Mouse (Mus musculus) ovary, postnatal 10 days (tissue): ENCODE measurements around the gene Hist1h2ba.

Source experiments
- DNase-seq: peaks from one replicate; pipeline ENCODE4 v3.0.0; 2022; ENCODE audit warnings: low spot score

Hist1h2ba gene

DNA sequence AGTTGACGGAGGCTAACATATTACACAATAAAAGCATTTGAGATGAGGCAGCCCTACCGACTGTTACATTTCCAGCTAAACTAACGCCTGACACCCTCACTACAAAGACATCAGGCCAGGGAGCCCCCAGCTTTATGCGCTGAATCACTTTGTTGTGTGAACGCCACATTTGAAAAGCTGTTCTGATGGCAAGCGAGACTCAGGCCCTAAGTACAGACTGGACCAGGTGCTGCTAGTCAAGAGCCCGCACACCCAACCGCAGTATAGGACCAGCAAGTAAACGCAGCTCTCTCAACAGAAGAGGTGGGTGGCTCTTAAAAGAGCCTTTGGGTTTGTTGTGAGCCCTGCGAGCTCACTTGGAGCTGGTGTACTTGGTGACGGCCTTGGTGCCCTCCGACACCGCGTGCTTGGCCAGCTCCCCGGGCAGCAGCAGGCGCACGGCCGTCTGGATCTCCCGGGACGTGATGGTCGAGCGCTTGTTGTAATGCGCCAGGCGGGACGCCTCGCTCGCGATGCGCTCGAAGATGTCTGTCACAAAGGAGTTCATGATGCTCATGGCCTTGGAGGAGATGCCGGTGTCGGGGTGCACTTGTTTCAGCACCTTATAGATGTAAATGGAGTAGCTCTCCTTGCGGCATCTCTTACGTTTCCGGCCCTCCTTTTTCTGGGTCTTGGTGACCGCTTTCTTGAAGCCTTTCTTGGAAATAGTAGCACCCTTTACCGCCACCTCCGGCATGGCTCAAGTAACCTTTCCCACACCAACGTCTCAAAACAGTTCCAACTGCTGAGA is at the start of gene Hist1h2ba:
Gene Hist1h2ba, minus strand, starts transcription at position 736 of the 790 bp plus-strand sequence.
- DNase-seq, result no peak

DNA sequence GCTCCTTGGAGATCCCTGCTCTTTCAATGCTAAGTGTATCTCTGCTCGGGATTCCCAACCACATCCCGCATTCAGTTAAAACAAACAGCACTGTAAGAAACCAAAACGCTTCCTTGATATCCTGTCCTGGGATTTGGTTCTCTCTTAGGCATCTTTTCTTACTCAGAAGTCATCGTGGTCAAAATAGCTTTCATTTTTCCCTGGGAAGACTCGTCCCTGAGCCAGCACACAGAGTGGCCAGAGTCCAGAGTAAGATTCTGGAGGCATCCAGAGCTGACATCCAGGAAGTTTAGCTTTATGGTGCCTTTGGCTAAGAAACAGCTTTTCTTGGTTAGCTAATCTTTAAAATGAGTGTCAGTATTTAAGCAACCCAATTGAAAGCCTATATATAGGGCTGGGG is 38.3 kb upstream of the Hist1h2ba start:
- no peak for DNase-seq

DNA sequence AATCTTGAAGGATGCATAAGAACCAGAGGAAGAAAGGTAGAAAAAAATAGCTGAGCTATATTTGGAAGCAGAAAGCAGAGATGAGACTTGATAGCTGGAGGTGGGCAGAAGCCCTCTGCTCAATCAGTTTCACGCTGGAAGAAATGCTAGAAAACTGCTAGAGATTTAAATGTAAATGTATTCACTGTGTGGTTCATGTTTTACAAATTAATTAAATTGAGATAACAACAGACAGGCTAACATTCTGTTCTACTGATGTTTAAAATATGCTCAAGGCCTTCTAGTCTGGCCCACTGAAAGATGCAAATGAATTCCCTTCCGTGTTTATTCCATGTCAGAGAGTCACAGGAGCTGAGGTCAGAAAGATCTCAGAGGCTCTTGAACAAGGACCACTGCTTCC is 37.9 kb upstream of the Hist1h2ba start:
- DNase-seq, result no peak

DNA sequence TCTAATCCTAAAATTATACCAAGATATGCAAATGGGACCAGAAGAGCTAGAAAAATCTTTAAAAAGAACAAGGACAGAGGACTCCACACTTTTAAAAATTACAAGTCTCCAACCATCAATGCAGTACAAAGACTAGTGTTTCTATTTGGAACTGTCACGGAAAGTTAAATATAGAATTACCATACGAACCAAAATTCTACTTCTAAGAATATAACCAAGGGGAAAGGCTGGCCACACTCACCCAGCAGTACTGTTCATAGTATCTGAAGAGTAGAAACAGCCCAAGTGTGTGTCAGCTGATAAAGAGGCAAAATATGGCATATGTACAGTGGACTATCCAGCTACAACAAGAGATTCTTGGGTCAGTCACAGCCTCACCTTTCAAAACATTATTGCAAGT is 31.0 kb upstream of the Hist1h2ba start:
- DNase-seq, result no peak

DNA sequence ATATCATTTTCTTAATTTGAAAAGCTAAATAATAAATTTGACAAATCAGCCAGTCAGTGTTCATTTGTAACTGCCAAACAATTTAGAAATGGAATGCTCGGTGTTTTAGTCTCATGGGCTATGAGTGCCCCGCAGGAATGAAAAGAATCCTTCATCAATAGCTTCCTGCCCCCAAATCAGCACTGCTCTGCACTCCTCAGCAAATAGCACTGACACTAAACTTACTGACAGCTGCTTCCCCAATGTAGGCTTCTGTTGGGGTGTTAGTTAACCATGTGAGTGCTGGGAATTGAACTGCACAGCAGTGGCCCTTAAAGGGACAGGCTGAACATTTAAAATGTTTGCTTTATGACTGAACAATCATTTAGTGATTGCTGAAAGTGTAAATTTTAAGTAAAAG is 25.8 kb upstream of the Hist1h2ba start:
- no peak for DNase-seq

DNA sequence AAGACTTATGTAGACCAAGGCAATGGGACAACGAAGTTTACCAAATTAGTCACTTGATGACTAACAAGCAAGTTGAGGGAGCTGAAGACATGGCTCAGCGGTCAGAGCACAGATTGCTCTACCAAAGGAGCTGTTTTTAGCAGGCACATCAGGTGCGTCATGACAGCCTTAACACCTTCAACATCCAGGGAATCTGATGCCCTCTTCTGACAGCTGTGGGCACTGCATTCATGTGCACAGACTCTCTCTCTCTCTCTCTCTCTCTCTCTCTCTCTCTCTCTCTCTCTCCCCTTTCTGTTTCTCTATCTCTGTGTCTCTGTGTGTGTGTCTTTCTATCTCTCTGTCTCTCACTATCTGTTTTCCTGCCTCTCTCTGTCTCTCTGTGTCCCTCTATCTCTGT is 17.0 kb upstream of the Hist1h2ba start:
- DNase-seq, result no peak

DNA sequence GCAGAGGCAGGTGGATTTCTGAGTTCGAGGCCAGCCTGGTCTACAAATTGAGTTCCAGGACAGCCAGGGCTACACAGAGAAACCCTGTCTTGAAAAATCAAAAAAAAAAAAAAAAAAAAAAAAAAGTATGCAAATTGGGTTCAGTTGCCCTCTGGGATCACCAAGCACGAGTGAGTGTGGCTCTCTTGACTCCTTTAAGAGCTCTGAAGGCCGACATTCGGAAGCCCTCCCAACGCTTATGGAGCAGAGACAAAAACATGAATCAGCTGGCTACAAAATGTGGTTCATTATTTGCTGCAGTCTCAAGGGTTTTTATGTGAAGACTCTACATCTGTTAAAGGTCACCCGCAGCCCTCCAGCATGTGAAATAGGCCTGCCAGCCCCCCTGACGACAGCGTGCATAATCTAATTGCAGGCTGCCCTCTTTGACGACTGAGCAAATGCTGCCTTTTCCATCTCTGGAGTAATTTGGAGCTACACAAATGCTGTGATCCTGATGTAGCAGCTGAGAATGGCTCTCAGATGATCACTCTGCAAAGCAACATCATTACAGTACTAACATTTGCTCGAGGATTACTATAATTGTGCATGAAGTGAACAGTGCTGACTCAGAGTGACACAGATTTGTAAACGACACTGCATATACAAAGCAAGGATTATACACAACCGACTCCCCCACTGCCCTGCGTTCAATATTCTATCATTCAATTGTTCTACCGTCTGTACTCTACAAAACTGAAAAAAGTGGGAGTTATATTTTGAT is 15.7 kb upstream of the Hist1h2ba start:
- DNase-seq, result no peak

DNA sequence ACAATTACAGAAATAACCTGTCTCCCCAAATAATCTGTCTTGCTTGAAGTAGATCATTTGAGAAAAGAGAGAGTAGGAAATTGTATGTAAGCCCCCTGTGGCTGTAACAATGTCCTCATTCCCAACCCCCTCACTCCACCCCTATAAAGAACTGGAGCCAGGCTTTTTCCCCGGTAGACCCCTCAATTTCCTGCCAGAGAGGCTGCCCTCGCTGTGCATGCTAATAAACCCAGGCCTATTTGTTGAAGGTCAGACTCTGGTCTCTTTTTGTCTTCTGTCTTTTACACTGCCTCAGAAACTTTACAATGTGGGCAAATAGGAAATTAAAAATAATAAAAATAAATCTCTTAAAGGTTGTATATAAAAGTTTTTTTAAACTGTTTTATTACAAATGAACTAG is 12.3 kb upstream of the Hist1h2ba start:
- no peak for DNase-seq

DNA sequence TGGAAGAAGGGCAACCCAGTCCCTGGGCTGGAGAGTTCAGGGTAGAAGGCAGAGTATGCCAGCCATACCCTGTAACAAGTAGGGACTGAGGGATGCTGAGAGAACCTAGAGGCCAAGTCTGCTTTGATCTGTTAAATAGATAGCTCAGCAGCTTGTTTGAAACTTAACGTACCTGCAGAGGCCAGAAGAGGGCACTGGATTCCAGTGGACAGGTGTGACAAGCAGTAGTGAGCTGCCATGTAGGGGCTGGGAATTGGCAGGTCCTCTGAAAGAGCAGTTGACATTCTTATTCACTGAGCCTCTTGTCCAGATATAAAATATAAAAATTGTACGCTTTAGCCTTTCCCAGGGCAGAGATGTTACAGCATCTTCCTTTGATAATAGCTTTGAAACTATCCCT is 8.9 kb upstream of the Hist1h2ba start:
- DNase-seq, result no peak

DNA sequence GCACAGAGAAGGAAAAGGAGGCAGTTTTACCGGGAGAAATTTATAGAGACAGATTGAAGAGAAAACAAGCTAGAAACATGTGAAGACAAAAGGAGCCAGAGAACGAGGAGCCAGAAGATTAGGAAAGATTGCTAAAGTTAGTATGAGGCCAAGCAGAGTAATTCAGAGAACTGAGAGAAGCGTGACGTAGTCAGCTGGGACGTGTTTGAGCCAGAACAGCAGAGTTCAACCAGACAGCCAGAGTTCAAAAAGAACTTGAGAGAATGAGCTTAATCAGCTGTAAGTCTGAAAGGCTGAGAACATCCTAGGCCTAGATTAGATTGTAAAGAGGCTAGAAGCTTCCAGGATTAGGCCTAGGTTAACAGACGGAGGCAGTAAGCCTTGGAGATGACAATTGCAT is 6.3 kb upstream of the Hist1h2ba start:
- no peak for DNase-seq

DNA sequence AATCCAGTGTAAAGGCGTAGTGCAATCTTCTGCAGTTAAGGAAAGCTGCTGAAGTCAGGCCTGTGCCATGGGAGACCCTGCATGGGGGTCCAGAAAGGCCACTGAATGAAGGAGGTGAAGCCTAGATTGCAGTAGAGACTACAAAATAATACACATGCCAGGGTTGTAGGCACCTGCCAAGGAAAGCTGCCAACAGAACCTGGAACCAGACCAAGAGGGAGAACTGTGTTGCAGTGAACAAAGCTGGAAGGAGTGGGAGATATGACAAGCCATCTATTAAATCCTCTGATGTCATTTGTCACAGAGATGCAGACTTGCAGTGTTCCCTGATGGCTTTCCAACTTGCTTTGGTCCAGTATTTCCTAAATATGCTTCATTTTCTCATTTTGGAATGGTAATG is 4.7 kb upstream of the Hist1h2ba start:
- no peak for DNase-seq

DNA sequence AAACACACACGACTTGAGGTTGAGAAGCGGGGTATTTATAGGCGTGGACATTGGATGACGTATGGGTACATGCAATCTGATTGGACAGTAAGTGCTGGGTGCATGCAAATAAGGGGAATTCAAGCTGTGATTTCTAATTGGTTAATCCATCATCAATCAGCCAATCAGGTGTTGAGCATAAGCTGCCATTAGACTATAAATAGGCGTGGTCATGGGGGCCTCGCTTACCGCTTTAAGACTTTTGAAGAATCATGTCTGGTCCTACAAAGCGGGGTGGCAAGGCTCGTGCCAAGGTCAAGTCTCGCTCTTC is 210 bp upstream of the Hist1h2ba start, which contains the start of gene Hist1h2aa:
Gene Hist1h2aa, plus strand, starts transcription at position 252 of the 310 bp plus-strand sequence.
- DNase-seq, result no peak

DNA sequence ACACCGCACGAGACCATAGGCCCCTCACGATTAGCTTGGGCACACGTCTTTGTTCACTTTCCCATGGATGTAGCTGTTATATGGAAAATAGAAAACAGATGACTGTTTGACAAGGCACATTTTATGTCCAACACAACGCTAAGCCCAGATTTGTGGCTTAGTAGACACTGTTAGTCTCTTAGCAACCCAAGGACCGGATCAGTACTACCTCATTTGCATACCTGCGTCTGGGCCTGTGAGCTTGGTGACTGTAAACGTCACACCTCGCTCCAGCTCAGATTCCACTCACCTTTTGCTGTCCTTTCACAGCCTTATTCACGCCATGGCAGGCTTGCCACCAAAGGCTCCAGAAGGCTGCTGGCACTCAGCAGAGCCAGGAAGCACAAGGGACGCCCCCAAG is 3.1 kb downstream of the Hist1h2ba start:
- DNase-seq, result no peak

DNA sequence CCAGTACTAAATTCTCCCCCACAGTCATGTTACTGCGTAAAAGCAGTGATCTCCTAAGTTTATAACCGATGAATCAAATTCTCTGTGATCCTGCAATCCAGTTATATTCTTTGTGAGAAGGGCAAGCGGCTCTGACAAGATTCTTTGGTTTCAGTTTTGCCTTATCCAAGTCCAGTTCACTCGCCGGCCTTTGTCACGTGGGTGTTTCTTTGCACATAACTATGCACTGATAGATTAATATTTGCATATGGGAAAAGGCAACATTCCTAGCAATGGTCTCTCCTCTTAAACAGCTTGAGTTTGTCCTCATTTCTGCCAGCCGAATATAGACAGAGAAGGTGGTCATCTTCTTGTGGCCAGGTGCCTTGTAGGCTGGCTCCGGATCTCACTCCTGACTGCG is 3.5 kb downstream of the Hist1h2ba start:
- DNase-seq, result no peak

DNA sequence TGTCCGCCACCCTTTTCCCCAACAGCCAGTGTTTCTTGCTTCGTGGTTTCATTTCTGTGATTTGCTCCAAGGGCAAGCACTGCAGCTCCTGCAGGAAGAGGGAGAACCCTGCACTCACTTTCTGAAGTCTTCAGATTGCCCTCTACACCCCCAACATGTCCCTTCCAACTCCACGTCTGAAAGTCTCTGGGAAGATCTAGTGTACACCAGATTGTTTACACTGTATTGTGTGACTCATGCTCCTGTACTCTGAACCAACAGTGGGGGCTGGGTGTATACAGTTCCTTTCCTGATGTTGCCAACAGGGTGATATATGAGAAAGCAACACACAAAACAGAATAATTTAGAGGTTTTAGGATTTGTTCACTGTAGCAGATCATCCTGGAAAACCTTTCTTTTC is 5.3 kb downstream of the Hist1h2ba start:
- no peak for DNase-seq

DNA sequence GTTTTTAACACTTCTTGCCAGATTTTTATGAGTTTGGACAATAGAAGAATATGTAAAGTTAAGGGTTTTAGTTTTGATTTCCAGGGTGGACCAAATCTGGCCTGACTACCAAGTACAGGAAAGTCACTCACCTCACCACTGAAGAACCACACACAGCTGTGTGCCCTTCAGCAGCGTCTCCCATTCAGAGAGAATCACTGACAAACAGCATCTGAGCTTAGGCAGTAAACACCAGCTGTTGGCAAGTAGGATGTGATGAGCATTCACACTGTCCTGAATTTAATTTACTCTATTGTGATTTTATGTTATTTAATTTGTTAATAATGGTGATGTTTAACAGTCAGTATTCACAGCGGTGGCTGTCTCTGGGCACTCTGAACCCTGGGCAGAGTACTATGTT is 8.2 kb downstream of the Hist1h2ba start:
- no peak for DNase-seq

DNA sequence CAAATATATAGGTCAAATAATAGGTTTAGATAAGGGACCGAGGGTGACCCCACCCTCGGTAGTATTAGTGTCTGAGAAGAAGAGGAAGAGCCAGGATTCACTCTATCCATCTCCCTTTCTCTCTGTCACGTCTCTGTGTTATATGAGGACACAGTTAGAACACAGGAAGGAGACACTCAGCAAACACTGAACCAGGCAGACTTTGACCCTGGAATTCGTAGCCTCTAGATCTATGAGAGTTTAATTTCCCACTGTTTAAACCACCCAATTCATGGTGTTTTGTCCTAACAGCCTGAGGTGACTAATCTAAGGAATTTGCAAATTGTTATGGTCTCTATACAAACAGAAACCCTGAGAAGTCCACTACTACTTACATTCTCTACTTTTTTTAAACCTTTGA is 16.3 kb downstream of the Hist1h2ba start:
- DNase-seq, result no peak

DNA sequence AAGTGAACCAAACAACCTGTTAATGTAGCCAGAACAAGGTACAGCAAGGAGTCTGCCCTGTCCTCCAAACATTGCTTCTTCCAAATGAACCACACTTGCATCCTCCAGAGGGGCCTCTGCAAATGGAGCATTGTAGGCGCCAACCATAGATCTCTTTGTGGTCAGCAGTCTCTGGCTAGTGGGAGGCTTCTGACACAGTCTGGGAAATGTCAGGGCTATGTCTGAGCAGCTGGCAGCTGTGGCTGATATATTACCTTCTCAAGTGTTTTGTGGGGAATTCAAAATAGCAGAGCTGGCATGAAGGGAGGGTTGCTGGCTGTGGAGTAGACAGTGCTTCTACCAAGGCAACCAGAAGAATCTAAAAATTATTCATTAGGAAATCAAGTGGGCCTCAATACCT is 17.8 kb downstream of the Hist1h2ba start:
- DNase-seq, result no peak

DNA sequence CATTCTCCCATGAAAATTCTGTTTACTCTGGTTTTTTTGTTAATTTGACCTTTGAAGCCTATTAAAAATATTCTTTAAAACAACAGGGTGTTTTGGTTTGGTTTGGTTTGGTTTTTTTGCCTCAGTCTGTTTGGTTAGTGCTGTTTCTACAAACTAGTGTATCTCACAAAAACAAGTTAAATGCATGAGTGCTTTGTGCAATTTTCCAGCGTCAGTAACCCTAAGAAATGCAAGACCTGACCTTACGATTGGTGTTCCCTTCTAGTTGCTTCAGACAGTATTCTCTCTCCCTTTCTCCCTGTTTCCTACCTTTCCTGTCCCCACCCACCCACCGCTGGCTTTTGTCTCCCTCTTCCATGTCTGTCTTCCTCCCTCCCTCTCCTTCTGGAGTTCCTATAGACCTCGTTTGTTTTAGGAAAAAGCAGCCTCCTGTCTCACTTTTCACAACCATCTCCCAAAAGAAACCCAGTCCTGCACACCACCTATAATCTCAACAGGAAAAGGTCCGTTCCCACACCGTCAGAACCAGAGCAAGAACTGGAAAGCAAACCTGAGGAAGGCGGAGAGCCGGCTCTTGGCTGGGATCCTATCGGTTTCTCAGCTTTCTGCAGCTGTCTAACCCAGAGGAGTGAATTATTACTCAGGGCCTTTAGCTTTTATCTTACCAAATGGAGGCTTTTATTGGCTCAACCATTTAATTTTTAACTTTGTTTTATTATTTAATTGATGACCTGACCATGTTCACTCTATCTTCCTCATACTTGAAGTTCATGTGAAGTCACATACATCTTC is 19.4 kb downstream of the Hist1h2ba start, which contains the start of gene Slc17a4:
Gene Slc17a4, minus strand, starts transcription at position 634 of the 792 bp plus-strand sequence.
- DNase-seq, result no peak

DNA sequence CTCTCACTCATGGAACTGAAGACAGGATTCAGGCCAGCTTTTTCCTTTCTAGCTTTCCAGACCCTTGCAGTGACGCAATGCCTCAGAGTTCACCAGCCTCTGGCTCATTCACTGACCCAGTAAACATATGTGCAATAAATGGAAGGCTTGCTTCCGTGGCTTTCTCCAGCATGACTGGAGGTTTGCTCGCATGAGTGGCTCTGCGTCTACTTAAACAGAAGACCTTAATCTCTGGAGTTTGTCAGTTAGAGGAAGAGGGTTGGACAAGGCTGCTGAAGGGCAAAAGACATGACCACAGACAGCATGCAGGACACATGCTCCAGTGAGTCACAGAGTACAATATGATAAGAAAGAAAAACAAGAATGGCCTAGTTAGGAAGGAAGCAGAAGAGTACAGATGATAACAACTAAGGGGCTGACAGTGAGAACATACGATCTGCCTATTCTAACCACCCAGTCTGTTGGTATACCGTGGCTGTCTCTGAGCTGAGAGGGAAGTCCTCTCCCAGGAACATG is 20.1 kb downstream of the Hist1h2ba start:
- DNase-seq, result no peak

DNA sequence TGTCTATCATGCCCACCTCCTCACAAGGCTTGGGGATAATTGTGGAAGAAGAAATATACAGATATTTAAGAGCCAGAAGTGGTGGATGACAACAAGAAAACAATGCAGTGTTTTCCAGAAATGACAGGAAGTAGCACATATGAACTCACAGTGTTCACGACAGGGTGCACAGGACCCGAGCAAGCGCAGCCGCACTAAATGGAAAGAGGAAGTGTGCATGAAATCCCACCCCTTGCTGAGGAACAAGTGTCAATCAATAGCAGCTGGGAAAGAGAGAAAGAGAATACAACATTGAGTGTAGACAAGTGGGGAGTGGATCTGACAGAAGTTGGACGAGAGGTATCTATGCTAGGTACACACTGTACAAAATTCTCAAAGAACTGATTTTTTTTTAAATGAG is 22.6 kb downstream of the Hist1h2ba start:
- no peak for DNase-seq

DNA sequence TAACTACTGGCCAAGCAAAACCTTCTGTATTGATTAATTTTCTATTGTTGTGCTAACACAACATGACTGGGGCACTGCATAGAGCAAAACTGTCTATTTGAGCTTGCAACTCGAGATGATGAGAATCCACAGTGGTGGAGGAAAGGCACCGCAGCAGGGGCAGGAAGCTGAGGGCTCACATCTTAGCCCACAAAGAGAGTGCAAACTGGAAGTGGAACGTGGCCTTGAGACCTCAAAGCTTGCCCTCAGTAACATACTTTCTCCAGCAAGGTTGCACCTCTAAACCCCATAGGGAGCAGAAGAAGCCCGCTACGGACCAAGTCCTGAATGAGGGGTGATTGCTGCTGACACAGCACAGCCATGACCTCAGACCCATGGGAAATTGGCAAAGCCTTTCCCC is 23.8 kb downstream of the Hist1h2ba start:
- DNase-seq, result no peak

DNA sequence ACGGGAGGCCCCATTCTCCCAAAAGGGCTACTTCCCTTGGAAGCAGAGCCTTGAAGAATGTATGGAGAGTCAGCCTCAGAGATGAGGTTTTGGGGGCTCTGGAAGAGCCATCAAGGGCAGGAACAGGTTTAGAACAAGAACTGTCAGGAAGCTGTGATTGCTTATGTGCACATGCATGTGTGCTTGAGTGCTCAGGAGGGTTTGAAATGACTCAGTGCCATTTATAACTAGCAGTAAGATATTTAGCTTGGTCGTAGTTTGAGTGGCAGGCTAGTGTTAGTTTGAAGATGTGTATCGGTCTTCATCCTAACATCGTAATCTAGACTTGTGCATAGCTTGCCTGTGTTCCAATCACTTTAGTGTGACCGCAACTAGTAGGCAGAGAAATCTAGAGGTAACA is 27.1 kb downstream of the Hist1h2ba start:
- DNase-seq, result no peak
